Mouse (Mus musculus) limb, embryonic 10.5 days (tissue): ENCODE results near the gene Cux2. TPM values are rescaled to one million over a fixed set of nuclear protein-coding genes. Genes with fewer than 3 reads are reported as not detected.

ENCODE experiments used
- DNase-seq: peaks from one replicate; pipeline ENCODE4 v3.0.0-alpha.2; 2017; ENCODE audit warnings: low spot score
- H3K27ac ChIP-seq: fragments of 300-500 bp; sonication (generic); 2 replicates; pipeline ENCODE4 v1.5.1; 2016; ENCODE audit warnings: mild to moderate bottlenecking
- H3K27me3 ChIP-seq: fragments of 300-500 bp; sonication (generic); 2 replicates; pipeline ENCODE4 v1.6.1; 2016; ENCODE audit warnings: low read depth, mild to moderate bottlenecking; ENCODE audit not compliant: poor library complexity, severe bottlenecking
- H3K36me3 ChIP-seq: fragments of 300-500 bp; sonication (generic); 2 replicates; pipeline ENCODE4 v1.6.1; 2016; ENCODE audit warnings: mild to moderate bottlenecking, moderate library complexity
- H3K4me1 ChIP-seq: fragments of 300-500 bp; sonication (generic); 2 replicates; pipeline ENCODE4 v1.6.1; 2016
- H3K4me3 ChIP-seq: fragments of 300-500 bp; sonication (generic); 2 replicates; pipeline ENCODE4 v1.5.1; 2016; ENCODE audit warnings: mild to moderate bottlenecking, moderate library complexity
- H3K9me3 ChIP-seq: fragments of 300-500 bp; sonication (generic); replicated peaks from 2 replicates; pipeline ENCODE4 v1.6.1; 2016; ENCODE audit warnings: mild to moderate bottlenecking
- WGBS: fragments of 180-500 bp; shearing (Covaris S2); methylation state at CpG from one replicate; pipeline ENCODE4 v1.1.7; 2016; 5-methylcytosine and 5-hydroxymethylcytosine counted together
- polyA plus RNA-seq: library from polyadenylated mRNA; unstranded; fragments of >200 nt; fragmentation: Nextera tagmentation; extraction: Ambion mirVana; gene quantifications from 2 replicates; pipeline ENCODE4 v1.2.1, GENCODE M21; 2016

Cux2 gene
- polyA plus RNA-seq, 1 experiment from 2014 or later = 4.4 TPM

GRCm38 (mm10) chr5:122054130-122054843 is 4.4 kb upstream of the Cux2 start:
- WGBS = 31% methylated on average over 13 of the region's 13 CpGs
- peak; percentile 53 for DNase-seq
- H3K4me1 ChIP-seq = peaks cover 42% of the 10 kb centered on the region
- H3K27me3 ChIP-seq = peaks cover 51% of the 10 kb centered on the region
- no peaks in the 10 kb centered on the region for H3K36me3 ChIP-seq
- H3K9me3 ChIP-seq = no peaks in the 10 kb centered on the region
- H3K4me3 ChIP-seq = peak overlapping the region; percentile 33
- peak overlapping the region; percentile 53; the same call in 1 of the 2 replicates for H3K27ac ChIP-seq

GRCm38 (mm10) chr5:122053587-122053986 is 3.7 kb upstream of the Cux2 start:
- no peak for DNase-seq
- H3K27ac ChIP-seq = no peak overlapping the region
- 17% methylated on average over 15 of the region's 15 CpGs for WGBS

GRCm38 (mm10) chr5:122050832-122051105 is 867 bp upstream of the Cux2 start:
- DNase-seq = no peak
- peak overlapping the region; percentile 75 for H3K4me3 ChIP-seq
- H3K27ac ChIP-seq = no peak overlapping the region
- no peaks in the 10 kb centered on the region for H3K9me3 ChIP-seq
- no peaks in the 10 kb centered on the region for H3K36me3 ChIP-seq
- peaks cover 86% of the 10 kb centered on the region for H3K27me3 ChIP-seq
- peaks cover 52% of the 10 kb centered on the region for H3K4me1 ChIP-seq
- 7% methylated on average over 8 of the region's 8 CpGs for WGBS

More at GRCm38 (mm10) chr5:122053587-122053986, 3.7 kb upstream of the Cux2 start:
- Histone ChIP-seq H3K36me3 (no peaks in the 10 kb centered on the region), H3K4me1 (peaks cover 45% of the 10 kb centered on the region), H3K9me3 (no peaks in the 10 kb centered on the region), H3K27me3 (peaks cover 58% of the 10 kb centered on the region), H3K4me3 (no peak overlapping the region)

- peak overlapping the region; percentile 75 for H3K4me3 ChIP-seq
- H3K27ac ChIP-seq = peak overlapping the region; percentile 87
- H3K9me3 ChIP-seq = no peaks in the 10 kb centered on the region
- whole genome bisulfite sequencing = under 1% methylated on average over 43 of the region's 43 CpGs
- peaks cover 97% of the 10 kb centered on the region for H3K27me3 ChIP-seq
- H3K36me3 ChIP-seq = no peaks in the 10 kb centered on the region
- DNase-seq = peak; percentile 77
- peaks cover 50% of the 10 kb centered on the region for H3K4me1 ChIP-seq
Observed at GRCm38 (mm10) chr5:122049664-122050016, 262 bp downstream of the Cux2 start.

GRCm38 (mm10) chr5:122048686-122049663 is 927 bp downstream of the Cux2 start:
- Histone ChIP-seq H3K4me3 (peak overlapping the region; percentile 75), H3K4me1 (peaks cover 44% of the 10 kb centered on the region), H3K27me3 (peaks cover 95% of the 10 kb centered on the region), H3K9me3 (no peaks in the 10 kb centered on the region), H3K36me3 (no peaks in the 10 kb centered on the region), H3K27ac (peak overlapping the region; percentile 87)
- peak; percentile 63 for DNase-seq
- 1% methylated on average over 52 of the region's 52 CpGs for WGBS

- Histone ChIP-seq H3K36me3 (no peaks in the 10 kb centered on the region), H3K4me3 (peak overlapping the region; percentile 75), H3K27me3 (peaks cover 93% of the 10 kb centered on the region), H3K27ac (no peak overlapping the region), H3K4me1 (peaks cover 37% of the 10 kb centered on the region), H3K9me3 (no peaks in the 10 kb centered on the region)
- DNase-seq = no peak
- 4% methylated on average over 20 of the region's 20 CpGs for WGBS
Observed at GRCm38 (mm10) chr5:122048252-122048651, 1.6 kb downstream of the Cux2 start.

- peaks cover 32% of the 10 kb centered on the region for H3K4me1 ChIP-seq
- WGBS = 50% methylated on average over 5 of the region's 5 CpGs
- H3K36me3 ChIP-seq = no peaks in the 10 kb centered on the region
- DNase-seq = no peak
- H3K9me3 ChIP-seq = no peaks in the 10 kb centered on the region
- H3K27ac ChIP-seq = no peak overlapping the region
- H3K27me3 ChIP-seq = peaks cover 89% of the 10 kb centered on the region
- H3K4me3 ChIP-seq = peak overlapping the region; percentile 75; the same call in 1 of the 2 replicates
Observed at GRCm38 (mm10) chr5:122047791-122048190, 2.1 kb downstream of the Cux2 start.

GRCm38 (mm10) chr5:122043567-122043966 is 6.3 kb downstream of the Cux2 start:
- Histone ChIP-seq H3K4me3 (no peak overlapping the region), H3K36me3 (no peaks in the 10 kb centered on the region), H3K9me3 (no peaks in the 10 kb centered on the region), H3K4me1 (peaks cover 20% of the 10 kb centered on the region), H3K27ac (no peak overlapping the region), H3K27me3 (peaks cover 49% of the 10 kb centered on the region)
- WGBS = 93% methylated on average over 11 of the region's 11 CpGs
- no peak for DNase-seq

- WGBS = 84% methylated on average over 5 of the region's 5 CpGs
- no peaks in the 10 kb centered on the region for H3K9me3 ChIP-seq
Observed at GRCm38 (mm10) chr5:122035278-122035677, 14.6 kb downstream of the Cux2 start.

GRCm38 (mm10) chr5:122033167-122033478 is 16.8 kb downstream of the Cux2 start:
- Histone ChIP-seq H3K4me1 (peaks cover 37% of the 10 kb centered on the region), H3K9me3 (no peaks in the 10 kb centered on the region), H3K4me3 (no peak overlapping the region), H3K27me3 (no peaks in the 10 kb centered on the region), H3K27ac (no peak overlapping the region), H3K36me3 (peaks cover 9% of the 10 kb centered on the region)
- no peak for DNase-seq
- 52% methylated on average over 4 of the region's 4 CpGs for WGBS

More at GRCm38 (mm10) chr5:122035278-122035677, 14.6 kb downstream of the Cux2 start:
- H3K27me3 ChIP-seq = no peaks in the 10 kb centered on the region
- peaks cover 44% of the 10 kb centered on the region for H3K4me1 ChIP-seq
- peaks cover 9% of the 10 kb centered on the region for H3K36me3 ChIP-seq
- no peak overlapping the region for H3K27ac ChIP-seq
- DNase-seq = peak; percentile 30
- no peak overlapping the region for H3K4me3 ChIP-seq

GRCm38 (mm10) chr5:122032471-122033166 is 17.3 kb downstream of the Cux2 start:
- Histone ChIP-seq H3K4me3 (no peak overlapping the region), H3K36me3 (peaks cover 9% of the 10 kb centered on the region), H3K4me1 (peaks cover 37% of the 10 kb centered on the region), H3K9me3 (no peaks in the 10 kb centered on the region), H3K27ac (no peak overlapping the region), H3K27me3 (no peaks in the 10 kb centered on the region)
- WGBS = 60% methylated on average over 19 of the region's 19 CpGs
- peak; percentile 33 for DNase-seq

- no peaks in the 10 kb centered on the region for H3K9me3 ChIP-seq
- H3K36me3 ChIP-seq = peaks cover 1% of the 10 kb centered on the region
- no peak overlapping the region for H3K4me3 ChIP-seq
- H3K27me3 ChIP-seq = no peaks in the 10 kb centered on the region
- 61% methylated on average over 12 of the region's 12 CpGs for WGBS
- no peak for DNase-seq
- no peak overlapping the region for H3K27ac ChIP-seq
- H3K4me1 ChIP-seq = peaks cover 37% of the 10 kb centered on the region
Observed at GRCm38 (mm10) chr5:122031146-122031545, 18.8 kb downstream of the Cux2 start.

- H3K27me3 ChIP-seq = no peaks in the 10 kb centered on the region
- WGBS = 69% methylated on average over 11 of the region's 11 CpGs
- no peak overlapping the region for H3K4me3 ChIP-seq
Observed at GRCm38 (mm10) chr5:122030640-122031039, 19.3 kb downstream of the Cux2 start.

More at GRCm38 (mm10) chr5:122030640-122031039, 19.3 kb downstream of the Cux2 start:
- no peaks in the 10 kb centered on the region for H3K36me3 ChIP-seq
- no peak overlapping the region for H3K27ac ChIP-seq
- no peaks in the 10 kb centered on the region for H3K9me3 ChIP-seq
- peaks cover 37% of the 10 kb centered on the region for H3K4me1 ChIP-seq
- DNase-seq = peak; percentile 30
